Mouse (Mus musculus) urinary bladder, postnatal 14 days (tissue): ENCODE data around the gene Cdh19.

Experiments used
- DNase-seq: peaks from one replicate; pipeline ENCODE4 v3.0.0; 2021; ENCODE audit warnings: low spot score

The Cdh19 gene

DNA sequence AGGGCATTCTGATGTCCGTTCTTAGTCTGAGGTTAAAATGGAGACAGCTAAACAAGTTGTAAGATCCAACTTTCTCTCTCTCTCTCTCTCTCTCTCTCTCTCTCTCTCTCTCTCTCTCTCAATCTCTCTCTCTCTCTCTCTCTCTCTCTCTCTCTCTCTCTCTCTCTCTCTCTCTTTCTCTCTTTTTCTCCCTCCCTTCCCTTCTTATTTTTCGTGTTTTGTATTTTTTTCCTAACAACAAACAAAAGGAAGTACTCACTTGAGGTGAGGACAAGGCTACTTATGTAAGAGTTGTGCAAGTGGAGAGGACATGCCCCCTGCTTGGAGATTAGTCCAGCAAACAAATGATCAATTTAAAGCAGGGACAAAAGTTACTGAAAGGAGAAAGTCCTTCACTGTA lies at the start of gene Cdh19:
Cdh19 (minus strand) TSS at position 101 of the 400 bp plus-strand sequence.
- DNase-seq: no peak

DNA sequence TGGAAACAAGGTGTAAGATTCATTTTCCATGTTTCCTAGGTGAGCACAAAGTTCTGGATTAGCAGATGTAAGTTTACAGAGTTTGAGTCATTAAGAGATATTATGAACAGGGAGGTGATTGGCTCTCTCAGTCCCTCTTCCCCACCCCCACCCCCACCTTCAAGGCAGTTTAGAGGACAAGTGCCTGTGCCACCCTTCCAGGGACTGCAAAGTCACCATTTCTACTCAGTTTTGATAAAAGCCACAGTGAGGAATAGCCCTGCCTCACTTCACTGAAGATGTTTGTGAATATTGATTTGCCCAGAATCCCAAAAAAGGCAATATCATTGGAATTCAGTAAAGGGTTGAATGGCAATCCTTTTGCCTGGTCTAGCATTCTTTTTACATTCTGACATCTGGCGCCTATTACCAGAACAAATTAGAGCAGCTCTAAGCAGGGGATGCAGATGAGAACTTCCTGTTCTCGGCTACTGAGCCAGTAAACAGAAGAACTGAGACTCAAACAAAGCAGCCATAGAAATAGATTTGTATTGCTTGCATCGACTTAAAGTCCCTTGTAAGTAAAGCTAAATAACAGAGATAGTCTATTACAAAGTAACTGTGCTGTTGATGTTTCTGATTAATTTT lies 43.2 kb upstream of the Cdh19 start:
- no peak for DNase-seq

DNA sequence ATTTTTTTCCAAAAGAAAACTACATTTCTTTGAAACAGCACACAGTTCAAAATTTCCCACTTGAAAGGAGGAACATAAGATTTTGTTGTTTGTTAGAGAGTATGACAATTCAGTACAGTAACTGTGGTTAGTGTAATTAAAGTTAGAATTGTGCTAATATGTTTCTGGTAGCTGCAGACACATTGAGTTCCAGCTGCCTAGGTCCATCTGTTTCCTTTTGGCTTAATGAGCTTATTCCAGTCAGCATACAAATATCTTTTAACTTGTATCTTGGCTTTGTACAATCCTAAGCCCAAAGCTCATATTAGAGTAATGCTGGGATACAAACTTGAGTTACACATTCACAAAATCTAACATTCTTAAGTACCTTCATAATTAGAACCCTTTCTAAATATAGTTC lies 40.3 kb upstream of the Cdh19 start:
- DNase-seq: no peak

GRCm38 (mm10) chr1:110989824-110990223 lies 12.4 kb upstream of the Cdh19 start:
- DNase-seq: no peak

DNA sequence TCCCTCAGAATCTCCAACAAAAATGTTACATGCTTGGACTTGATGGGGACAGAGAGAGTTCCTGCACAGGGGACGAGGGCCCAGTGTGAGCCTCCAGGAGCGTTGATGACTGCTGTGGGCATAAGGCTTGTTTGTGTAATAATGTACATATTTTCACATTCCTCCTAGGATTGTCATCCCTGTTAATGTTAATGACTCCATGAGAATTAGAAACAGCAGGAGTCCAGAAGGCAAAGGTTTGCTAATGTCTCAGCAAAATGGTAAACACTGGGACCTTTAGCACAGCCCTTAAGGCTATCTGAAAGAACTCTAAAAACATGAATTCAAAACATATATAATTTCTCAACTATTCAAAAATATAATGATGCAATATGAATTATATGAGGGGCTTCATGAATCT lies 8.2 kb downstream of the Cdh19 start:
- DNase-seq: no peak

DNA sequence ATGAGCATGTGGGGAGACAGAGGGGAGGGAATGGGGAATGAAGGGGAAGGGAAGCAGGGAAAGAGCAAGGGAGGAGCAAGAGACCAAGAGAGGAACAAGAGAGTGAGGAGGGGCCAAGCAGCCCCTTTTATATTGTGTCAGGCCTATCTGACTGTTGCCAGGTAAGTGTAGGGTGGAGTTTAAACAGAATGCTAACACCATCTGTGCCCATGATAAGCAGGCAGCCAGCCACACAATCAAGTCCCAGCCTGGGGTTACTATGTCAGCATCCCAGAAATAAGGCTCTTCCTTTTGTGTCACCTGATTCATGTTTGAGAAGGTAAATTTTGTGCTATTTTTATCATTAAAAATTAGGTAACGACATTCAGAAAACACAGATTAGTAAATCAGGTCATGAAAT lies 67.6 kb downstream of the Cdh19 start:
- no peak for DNase-seq

- DNase-seq: no peak
Measured at GRCm38 (mm10) chr1:110909218-110909617, 68.2 kb downstream of the Cdh19 start.

- no peak for DNase-seq
Measured at GRCm38 (mm10) chr1:110904266-110904665, 73.1 kb downstream of the Cdh19 start.
